Mouse (Mus musculus) mature B cell (primary cell): ENCODE measurements around the gene Kcnip2.

ENCODE experiments used
- in situ Hi-C: fragments of 300-500 bp; cut with MboI; formaldehyde crosslinking; loops from 2 replicates; pipeline ENCODE4 v1.14.3; 2019

Gene Kcnip2

DNA sequence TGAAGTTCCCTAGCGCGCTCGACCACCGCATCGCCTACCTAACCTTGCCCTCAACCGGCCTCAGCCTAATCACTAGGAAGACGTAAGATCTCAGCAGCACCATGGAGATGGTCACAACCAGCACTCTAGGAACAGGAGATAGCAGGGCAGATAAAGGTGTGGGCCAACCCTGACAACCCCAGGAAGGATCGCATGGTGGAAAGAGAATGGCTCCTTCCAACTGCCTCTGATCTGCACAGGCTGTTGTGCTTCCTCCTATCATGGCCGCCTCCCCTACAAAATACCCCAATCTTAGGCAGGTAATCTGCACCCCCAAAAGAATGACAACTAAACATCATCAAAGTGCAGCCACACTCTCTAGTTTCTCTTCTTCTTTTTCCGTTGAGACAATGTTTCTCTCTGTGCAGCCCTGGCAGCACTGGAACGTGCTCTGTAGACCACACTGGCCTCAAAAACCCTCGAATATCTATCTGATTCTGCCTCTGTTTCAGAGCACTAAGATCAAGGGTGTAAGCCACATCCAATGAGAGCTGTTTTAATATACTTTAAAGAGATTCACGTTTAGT is 35.4 kb downstream of the Kcnip2 start:
- in situ Hi-C loops = no loop called here

GRCm38 (mm10) chr19:45775486-45775885 is 40.4 kb downstream of the Kcnip2 start:
- in situ Hi-C loops = no loop called here

DNA sequence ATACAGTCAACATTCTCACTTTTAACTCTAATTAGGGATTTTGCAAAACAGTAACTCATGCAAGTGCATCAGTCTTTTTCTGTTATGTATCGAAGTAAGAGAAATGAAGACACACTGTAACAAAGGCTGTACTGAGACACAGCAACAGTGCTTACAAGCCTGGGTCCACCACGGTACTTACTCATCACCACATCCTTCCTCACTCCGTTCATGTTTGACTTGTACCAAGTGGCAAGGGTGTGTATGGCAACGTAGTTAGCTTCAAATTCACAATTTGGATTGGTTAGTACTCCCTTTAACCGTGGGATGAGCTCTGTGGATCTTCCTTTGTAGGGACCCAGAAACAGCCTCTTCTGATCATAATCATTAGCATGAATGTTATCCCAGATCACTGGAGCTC is 44.4 kb downstream of the Kcnip2 start:
- in situ Hi-C loops = no loop called here

GRCm38 (mm10) chr19:45760810-45761209 is 55.1 kb downstream of the Kcnip2 start:
- in situ Hi-C loops = no loop called here

- in situ Hi-C loops = no loop called here
These were observed 57.2 kb downstream of the Kcnip2 start for GRCm38 (mm10) chr19:45758671-45759070.

DNA sequence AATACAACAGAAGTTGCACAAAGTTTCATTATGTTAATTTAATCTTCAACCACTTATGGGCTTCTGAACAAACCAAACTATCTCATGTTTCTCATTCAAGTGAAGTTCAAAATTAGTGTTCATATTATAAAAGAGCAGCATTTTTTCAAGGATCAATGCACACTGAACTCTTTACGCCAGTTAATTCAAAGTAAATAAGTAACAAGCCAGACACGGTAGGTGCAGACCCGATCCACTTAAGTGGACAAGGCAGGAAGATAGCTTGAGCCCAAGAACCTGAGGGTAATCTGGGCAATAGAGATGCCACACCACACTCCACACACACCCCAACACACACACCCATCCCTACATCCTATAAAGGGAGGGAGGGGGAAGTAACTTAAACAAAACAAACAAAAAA is 62.3 kb downstream of the Kcnip2 start:
- in situ Hi-C loops = no loop called here

- in situ Hi-C loops = no loop called here
These were observed 64.0 kb downstream of the Kcnip2 start for GRCm38 (mm10) chr19:45751881-45752280.

DNA sequence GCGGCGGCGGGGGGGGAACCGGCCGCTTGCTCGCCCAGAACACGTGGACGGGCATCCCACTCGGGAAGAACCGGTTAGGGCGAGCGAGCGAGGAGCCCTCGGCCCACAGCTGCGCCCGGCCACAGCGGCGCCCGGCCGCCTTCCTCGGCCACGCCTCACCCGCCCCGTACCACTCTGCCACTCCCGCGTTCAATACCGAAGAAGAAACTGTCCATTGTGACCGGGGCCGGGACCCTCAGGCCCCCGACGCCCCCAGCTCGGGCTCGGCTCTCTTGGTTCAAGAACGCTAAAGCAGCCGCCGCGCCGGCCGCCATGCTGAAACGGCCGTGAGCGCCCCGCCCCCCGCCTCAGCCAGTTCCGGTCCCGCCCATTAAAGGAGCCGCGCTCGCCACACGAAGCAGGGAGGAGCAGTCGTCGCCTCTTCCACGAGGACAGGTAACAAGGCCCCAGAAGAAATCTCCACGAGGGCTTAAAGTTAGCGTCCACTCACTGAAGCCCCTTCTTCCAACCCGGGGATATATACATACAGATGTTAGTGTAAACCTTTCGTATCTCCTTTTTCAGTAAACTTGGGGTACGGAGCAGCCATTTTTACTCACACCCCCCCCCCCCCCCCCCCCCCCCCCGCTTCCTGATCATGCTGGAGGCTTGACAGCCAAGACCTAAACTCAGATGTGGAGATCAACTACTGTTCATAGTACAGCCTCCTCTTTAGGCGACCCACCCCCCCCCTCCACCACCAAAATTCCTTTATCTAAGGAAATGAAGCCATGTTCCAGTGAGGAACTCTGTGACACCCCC is 66.4 kb downstream of the Kcnip2 start, which contains the start of gene Npm3:
Npm3 (minus strand) TSS at position 349 of the 801 bp plus-strand sequence.
- in situ Hi-C loops = loop anchor here (10.0 kb wide), 1 partner anchor 185 kb away; the partner anchor contains the start of genes Gm17018 and Poll

GRCm38 (mm10) chr19:45748691-45749242 is 67.1 kb downstream of the Kcnip2 start:
- in situ Hi-C loops = loop anchor here (10.0 kb wide), 1 partner anchor 184 kb away; the partner anchor contains the start of genes Gm17018 and Poll

- in situ Hi-C loops = loop anchor here (10.0 kb wide), 1 partner anchor 183 kb away; the partner anchor contains the start of genes Gm17018 and Poll
These were observed 67.7 kb downstream of the Kcnip2 start for GRCm38 (mm10) chr19:45748206-45748605.

DNA sequence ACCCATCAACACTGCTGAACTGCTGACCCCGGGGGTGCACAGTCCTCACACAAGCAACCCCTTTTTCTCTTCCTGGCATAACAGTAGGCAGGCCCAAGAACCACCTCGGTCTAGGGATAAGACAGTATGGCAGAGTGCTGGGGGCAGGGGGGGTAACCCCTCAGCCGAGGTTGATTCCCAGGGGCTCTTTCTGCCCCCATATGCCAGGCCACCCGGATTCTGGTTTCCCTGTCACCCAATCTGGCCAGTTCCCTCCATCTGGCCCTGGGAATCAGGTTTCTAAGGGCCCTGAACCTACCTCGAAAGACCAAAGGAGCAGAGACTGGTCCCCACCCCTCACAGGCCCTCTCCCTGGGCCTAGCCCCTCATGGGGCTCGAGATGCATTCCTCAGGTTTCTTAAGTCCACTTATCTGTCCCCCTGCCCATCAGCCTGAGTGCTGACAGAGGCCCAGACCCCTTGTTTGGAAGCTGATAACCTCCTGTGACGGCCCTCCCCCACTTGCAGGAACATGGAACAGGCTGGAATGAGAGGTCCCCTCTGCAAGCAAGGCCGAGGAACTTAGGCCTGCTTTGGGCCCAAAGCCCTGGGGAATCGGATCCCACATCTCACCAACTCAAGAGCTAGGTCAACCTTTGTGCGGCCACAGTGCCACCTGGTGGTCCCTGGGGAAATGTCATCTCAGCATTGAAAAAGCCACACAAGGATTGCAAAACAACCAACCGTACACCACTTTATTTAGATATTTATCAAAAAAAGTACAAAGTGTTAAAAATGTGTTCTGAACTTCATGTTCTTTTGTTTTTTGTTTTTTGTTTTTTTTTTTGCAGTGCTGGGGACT is 68.6 kb downstream of the Kcnip2 start:
- in situ Hi-C loops = loop anchor here (10.0 kb wide), 1 partner anchor 182 kb away; the partner anchor contains the start of genes Gm17018 and Poll

DNA sequence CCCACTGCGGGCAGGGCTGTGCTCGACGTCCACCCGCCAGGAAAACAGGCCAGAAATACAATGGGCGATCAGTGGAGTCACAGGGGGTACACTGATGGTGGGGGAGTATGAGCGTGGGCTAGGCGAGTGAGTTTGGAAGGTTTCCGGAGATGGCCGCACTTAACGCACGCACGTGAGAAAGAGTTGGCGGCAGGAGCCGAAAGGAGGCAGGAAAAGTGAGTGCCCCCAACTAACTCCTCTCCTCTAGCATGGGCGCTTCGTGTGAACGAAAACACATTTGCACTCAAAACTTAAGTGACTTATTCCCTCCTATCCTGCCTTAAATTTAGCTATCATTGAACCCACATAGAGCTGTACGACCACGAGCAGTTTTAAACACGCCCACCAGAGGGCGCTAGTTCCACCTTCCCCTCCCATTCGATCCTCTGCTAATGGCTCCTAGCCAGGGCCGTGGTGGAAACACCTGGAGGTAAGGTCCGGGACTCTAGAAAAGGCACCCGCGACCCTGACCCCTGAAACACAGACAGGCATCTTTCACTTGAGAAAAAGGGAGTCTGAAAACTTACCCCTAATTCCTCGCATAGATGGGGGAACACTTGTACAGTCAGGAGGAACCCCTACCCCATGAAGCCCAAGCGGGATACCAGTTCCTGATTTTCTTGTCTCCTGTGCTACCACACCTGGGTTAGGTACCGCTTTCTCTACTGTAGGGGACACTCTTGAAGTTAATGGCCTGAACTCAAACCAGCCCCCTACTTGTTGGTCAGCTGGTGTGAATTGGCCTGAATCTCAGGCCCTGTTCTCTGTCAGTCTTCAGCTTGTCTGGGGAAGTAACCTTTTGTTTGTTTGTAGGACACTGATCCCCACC is 69.5 kb downstream of the Kcnip2 start:
- in situ Hi-C loops = loop anchor here (10.0 kb wide), 1 partner anchor 182 kb away; the partner anchor contains the start of genes Gm17018 and Poll

GRCm38 (mm10) chr19:45745344-45746152 is 70.3 kb downstream of the Kcnip2 start:
- in situ Hi-C loops = loop anchor here (10.0 kb wide), 1 partner anchor 181 kb away; the partner anchor contains the start of genes Gm17018 and Poll

GRCm38 (mm10) chr19:45743619-45744018 is 72.2 kb downstream of the Kcnip2 start:
- in situ Hi-C loops = loop anchor here (10.0 kb wide), 1 partner anchor 179 kb away; the partner anchor contains the start of genes Gm17018 and Poll

GRCm38 (mm10) chr19:45742984-45743575 is 72.8 kb downstream of the Kcnip2 start:
- in situ Hi-C loops = loop anchor here (10.0 kb wide), 1 partner anchor 178 kb away; the partner anchor contains the start of genes Gm17018 and Poll

- in situ Hi-C loops = loop anchor here (10.0 kb wide), 1 partner anchor 178 kb away; the partner anchor contains the start of genes Gm17018 and Poll
These were observed 73.5 kb downstream of the Kcnip2 start, which contains the start of gene Fgf8 for GRCm38 (mm10) chr19:45742218-45742983. Gene Fgf8, minus strand, starts transcription at chr19:45742915.
